Comparison of ENCODE assay signal across 19 mouse cellular contexts in the genomic region with DNA sequence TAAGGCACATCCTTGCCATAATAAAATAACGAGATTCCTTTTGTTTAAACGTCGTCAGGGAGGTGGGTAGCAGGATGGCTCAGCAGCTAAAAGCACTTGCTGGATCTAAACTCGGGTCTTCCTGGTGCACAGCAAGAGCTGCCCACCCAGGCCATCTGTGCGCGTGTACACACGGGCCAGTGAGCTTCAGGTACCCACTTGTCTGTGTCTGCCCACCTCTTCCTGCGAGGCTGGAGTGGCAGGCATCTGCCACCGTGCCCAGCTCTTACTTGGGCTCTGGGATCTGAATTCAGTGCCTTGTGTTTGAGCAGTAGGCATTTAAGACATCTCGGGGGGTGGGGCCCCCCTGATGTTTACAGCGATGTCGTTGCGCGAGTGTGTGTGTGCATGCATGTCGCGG. TPM values are rescaled to one million over a fixed set of nuclear protein-coding genes. Genes with fewer than 3 reads are reported as not detected.
DNase-seq lines count a peak whose midpoint lies in the region; TF ChIP-seq lines count a peak whose summit lies in the region.
"Had no signal": no experiment of that assay in that cellular context is flagged by ENCODE, and none has a peak within 500 bp of the region (broad histone marks: within the 10 kb centered on the region; RNA-seq: fewer than 3 reads in every experiment).

No protein-coding gene starts in this region.

- intact Hi-C loops in heart, postnatal 36 days (cut with DNase I), result loop anchor here (2.0 kb wide), 1 partner anchor 24 kb away; no protein-coding TSS in a partner anchor
- intact Hi-C loops in left cerebral cortex, adult 2 months (cut with DNase I), result loop anchor here (2.0 kb wide), 1 partner anchor 42 kb away; no protein-coding TSS in a partner anchor

- no peak for TF ChIP-seq CTCF in left cerebral cortex, adult 2 months (IDR thresholded peaks at IDR 0.05)

- H3K27ac ChIP-seq in left cerebral cortex, adult 2 months, result peak overlapping the region; percentile 38
- H3K27ac ChIP-seq: forebrain, embryonic 15.5 days; heart, embryonic 13.5 days; liver, embryonic 12.5 days; macrophage had no signal

- peak; percentile 90 for DNase-seq in heart, adult 11 months
- DNase-seq in heart, postnatal 36 days, result no peak
- DNase-seq in brain, adult 2 months (ENCODE audit: low read depth, low spot score), result peak; percentile 84
- peak; percentile 60 to 62 for DNase-seq in cerebellum, adult 18-20 months
- DNase-seq in left cerebral cortex, adult 2 months (ENCODE audit: extremely low spot score in 1 of 2, low spot score in 2 of 2), result peak in 1 of 2 experiments; percentile 63
- DNase-seq in MN1 (ENCODE audit: low spot score), result no peak
- DNase-seq in spleen, postnatal 4 days (ENCODE audit: low spot score in 2 of 2), result no peak
- DNase-seq: adrenal gland, postnatal 14 days; heart, postnatal 4 days; kidney, adult 9 months; kidney, postnatal 36 days; lung, embryonic 14.5 days; thymus, postnatal 36 days had no signal

- no peak overlapping the region for H3K4me3 ChIP-seq in left cerebral cortex, adult 2 months
- H3K4me3 ChIP-seq: forebrain, embryonic 15.5 days; heart, embryonic 13.5 days; liver, embryonic 12.5 days had no signal

RNA-seq across cellular contexts. Expression of a gene that starts 16.5 kb away (rescaled TPM):
- total RNA-seq in heart, postnatal 36 days (2021), result not detected
- not detected for total RNA-seq in left cerebral cortex, adult 2 months (2021)
- total RNA-seq: adrenal gland, postnatal 14 days; gastrocnemius, adult 18-20 months; heart, postnatal 4 days; layer of hippocampus, postnatal 14 days had no signal

RNA-seq across cellular contexts. Expression of a gene that starts 35.3 kb away (rescaled TPM):
- 10 to 100 TPM; 33.0 to 33.8 TPM for total RNA-seq in heart, postnatal 36 days (2021)
- total RNA-seq in left cerebral cortex, adult 2 months (2021), result 10 to 100 TPM; 35.1 to 35.8 TPM

RNA-seq across cellular contexts. Expression of a gene that starts 44.7 kb away (rescaled TPM):
- 10 to 100 TPM; 50.9 to 51.7 TPM for total RNA-seq in heart, postnatal 36 days (2021)
- total RNA-seq in left cerebral cortex, adult 2 months (2021), result 10 to 100 TPM; 85.3 to 89.6 TPM

Comparison
In these comparisons a context has a peak if more than half of its experiments do, and no peak if none do; other contexts are left out.
1. DNase-seq: peak in heart, adult 11 months (single experiment), brain, adult 2 months (single experiment) and cerebellum, adult 18-20 months (2 of 2); none in heart, postnatal 36 days (0 of 2), MN1 (single experiment) and spleen, postnatal 4 days (0 of 2).